Mouse (Mus musculus) retina, postnatal 7 days (tissue): ENCODE data around the gene Padi6.

Experiments
- DNase-seq: peaks from one replicate; pipeline ENCODE4 v3.0.0-alpha.2; 2012; ENCODE audit warnings: low read depth, low spot score

Padi6 gene

DNA sequence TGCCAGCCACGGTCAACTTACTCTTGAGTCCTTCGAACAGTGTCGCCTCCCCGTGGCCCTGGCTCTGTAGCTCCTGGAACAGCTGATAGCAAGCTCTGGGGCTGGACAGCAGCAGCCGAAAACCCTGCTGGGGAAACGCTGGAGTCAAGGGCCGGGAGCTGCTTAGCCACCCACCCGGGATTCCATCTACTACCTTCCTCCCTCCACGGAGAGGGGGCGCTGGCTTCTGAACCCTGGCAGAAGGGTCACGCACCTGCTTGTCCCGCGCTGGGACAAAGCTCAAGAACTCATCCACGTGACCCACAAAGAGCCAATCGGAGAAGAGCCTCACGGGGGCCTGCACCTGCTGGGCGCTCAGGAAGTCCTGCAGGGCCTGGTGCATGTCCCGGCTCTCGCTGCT lies 7.9 kb upstream of the Padi6 start:
- DNase-seq: no peak

DNA sequence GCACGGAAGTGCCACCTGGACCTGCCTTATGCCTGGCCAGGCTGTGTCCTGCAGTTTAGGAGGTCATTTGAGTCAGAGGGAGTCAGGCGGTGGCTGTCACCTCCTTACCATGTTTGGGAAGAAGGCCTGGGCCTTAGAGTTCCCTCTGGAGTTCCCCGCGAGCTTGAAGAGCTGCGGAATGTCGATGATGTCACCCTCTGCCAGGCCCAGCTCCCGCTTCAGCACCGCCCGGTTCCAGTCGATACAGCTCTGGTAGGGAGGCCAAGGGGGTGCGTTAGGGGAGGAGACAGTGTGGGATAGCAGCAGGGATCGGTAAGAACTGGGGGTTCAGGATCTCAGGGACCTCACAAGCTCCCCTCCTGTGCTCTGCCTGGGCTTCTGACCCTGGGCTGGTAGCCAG lies 5.5 kb upstream of the Padi6 start:
- DNase-seq: no peak

DNA sequence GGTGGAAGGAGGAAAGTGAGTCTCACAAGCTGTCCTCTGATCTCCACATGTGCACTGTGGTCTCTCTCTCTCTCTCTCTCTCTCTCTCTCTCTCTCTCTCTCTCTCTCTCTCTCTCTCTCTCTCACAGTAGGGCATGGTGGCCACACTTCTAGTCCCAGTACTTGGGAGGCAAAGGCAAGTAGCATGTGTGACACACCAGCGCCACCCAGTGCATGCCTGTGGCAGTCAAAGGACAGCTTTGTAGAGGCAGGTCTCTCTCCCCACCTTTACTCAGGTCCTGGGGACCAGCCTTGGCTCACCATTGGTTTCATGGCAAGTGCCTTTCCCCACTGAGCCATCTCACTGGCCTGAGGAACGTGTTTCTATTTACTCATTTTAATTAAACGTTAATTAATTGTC lies 2.2 kb upstream of the Padi6 start:
- DNase-seq: peak; percentile 61

DNA sequence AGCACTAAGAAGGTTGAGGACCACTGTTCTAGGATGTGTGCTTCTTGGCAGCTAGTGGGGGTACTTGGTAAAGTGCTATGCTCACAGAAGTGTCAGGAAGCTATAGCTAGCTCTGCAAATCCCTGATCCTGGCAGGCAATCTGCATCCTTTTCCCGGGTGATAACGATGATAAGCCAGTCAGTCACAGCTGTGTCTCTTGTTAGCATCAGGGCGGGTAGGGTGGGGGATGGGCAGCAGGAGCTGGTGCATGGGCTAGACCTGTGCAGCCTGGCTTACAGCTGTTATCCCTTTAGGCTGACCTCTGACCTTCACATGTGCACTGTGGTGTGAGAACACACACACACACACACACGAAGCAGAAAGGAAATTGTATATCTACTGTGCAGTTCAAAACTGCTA lies 643 bp upstream of the Padi6 start:
- peak; percentile 33 for DNase-seq

DNA sequence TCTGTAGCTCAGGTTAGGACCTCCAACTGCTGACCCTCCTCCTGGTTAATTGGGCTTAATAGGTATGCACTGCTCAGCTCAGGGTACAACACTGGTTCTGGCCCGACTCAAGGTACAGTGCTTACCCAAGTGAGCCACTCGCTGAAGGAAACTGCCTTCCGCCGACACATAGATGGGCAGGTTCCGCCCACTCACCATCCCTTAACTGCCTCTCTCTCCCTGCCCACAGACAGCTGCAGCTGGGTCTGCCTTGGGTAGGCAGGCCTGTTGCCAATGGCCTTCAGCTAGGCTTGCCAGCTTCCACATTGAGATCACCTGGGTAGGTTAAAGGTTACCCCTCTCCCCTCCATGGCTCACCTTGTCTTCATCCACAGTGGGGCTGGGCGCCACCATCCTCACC lies 1.0 kb downstream of the Padi6 start:
- DNase-seq: no peak

DNA sequence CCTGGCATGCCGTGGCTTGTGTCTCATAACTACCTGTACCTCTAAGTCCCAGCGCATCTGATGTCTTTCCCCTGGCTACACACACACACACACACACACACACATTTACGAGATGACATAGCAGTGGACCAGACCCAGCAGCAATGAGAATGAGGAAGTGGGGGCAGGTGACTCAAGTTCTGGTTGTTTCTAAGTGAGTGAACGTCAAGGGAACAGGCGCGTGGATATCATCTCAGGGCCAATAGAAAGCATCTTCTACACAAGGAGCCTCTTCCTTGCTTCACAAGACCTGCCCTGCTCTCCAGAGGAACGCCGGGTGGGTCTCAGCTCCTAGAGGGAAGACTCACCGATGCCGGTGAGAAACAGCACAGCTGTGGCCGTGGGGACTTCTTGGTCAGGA lies 1.8 kb downstream of the Padi6 start:
- DNase-seq: no peak

DNA sequence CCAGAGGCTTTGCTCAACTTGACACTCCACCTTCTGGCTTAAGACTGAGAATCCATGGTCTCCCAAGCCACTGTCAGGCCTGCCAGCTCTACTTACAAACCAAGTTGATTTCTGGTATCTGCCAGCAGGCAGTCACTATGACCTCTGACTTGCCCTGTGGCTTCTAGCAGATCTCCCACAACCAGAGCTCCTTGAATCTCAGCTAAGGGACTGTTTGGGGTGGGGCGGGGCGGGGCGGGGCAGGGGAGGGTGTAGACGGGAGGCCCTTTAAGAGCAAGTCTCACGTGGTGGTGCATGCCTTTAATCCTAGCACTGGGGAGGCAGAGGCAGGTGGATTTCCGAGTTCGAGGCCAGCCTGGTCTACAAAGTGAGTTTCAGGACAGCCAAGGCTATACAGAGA lies 9.6 kb downstream of the Padi6 start:
- no peak for DNase-seq

DNA sequence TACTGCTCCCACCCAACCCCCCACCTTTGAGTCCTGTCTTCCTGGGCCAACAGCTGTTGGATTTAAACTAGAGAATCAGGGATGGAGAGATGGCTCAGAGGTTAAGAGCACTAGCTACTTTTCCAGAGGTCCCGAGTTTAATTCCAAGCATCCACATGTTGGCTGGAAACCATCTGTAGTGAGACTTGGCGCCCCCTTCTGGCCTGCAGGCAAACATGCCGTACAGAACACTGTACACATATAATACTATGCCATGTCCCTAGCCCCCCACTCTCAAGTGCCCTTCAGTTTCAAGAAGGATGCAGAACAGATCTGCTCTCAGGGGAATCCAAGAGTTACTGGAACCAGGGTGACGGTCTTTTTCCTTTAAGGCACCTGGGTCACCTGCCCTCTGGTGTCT lies 10.8 kb downstream of the Padi6 start:
- no peak for DNase-seq

DNA sequence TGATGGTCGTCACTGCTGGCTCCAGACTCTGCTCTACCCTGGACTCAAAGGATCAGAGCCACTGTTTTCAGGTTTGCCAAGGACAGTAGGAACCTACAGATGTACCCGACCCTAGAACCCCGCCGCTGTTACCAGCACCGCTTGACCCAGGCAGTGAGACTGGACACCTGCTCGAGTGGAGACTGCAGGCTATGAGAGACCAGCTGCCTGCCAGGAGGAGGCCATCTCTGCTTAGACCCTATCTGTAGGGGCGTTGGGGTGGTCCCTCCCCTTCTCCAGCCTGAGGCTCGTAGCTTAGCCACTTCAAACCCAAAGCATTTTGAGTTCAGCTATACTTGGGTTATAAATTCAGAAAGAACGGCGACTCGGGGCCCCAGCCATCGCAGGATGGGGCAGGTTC lies 15.5 kb downstream of the Padi6 start:
- no peak for DNase-seq

DNA sequence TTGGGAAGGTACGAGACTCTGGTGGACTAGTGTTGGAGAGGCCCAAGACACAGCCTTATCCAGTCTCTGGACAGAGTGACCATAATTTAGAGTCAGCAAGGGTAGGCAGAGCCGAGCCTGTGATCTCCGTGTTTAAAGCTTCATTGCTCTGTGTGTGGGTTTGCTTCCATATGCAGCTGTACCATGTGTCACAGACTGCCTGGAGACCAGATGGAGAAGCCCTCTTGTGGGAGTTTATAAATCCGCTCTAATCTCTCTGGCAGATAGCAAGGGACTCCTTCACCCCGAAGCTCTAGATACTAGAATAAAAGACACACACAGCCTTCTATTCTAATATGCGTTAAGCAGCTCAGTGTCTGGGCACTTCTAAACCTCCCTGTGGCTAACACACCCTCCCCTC lies 17.7 kb downstream of the Padi6 start:
- no peak for DNase-seq

DNA sequence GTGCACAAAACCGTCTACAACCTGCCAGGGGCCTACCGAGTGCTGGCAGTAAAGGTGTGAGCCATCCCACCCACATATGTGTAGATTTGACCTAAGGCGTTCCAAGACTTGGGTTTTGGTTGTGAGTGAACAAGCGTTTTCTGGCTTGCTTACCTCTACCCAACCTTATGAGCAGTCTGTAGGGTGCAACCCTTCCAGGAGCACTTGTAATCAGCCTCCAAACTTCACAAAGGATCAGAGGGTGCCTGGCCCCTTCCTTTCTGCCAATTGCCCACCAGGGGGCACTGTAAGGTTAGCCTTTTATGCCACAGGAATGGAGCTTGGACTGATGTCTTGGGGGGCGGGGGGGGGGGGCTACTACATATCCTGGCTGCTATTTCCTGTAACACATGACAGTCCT lies 18.6 kb downstream of the Padi6 start:
- no peak for DNase-seq

DNA sequence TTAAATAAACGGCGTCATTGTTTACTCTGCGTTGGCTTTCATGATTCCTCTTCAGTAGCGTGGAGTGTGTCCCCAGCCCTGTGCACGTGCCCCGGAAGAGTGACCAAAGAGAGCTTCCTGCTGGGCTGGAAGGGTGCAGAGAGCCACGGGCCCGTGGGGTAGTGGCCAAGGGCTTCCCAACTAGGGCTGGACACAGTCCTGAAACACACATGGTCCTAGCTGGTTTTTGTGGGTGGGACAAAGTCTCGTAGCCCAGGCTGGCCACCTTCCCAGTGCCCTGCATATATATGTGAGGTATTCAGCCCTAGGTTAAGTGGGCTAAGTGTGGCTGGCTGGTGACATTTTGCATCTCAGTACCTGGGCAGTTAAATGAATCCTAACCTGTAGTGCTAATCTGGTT lies 19.3 kb downstream of the Padi6 start:
- DNase-seq: no peak

DNA sequence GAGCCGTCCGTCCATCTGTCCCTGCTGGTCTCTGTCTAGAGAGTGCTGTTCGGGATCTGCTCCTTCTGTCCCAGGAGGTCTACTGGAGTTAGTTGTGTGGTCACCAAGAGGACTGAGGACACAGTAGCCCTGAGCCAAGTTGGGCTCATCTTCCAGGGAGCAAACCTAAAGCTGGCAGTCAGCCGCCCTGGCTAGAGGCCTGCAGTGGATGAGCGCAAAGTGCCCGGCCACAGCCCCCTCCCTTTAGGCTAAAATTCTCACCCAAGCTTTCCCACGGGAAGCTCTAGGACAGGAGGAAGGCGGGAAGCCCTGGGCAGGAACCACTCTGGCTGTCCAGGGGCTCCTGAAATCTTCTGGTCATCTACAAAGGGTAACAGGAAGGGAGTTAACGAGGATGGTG lies 19.7 kb downstream of the Padi6 start:
- no peak for DNase-seq

DNA sequence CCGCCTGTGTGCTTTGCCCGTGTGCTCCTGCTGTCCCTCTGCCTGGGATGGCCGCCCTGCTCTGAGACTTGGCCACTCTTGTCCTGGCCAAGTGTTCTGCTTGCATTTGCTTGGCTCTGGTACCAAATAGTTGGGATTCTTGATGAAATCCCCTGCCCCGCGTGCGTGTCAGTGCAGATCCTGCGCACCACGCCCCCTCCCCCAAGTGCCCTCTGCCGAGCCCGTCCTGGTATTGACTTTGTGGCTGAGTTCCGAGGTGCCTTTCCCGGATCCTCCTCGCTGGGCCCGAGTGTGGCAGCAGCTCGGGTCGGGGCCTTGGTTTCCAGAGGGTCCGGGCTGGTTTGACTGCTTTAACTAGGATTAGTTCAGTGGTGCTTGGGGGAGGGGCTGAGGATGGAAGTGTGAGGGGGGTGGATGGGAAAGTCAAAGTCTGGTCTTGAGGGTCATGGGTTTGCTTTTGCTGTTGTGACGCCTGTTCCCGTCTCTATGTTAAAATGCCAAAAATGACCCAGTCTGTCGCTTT lies 20.4 kb downstream of the Padi6 start:
- DNase-seq: no peak

DNA sequence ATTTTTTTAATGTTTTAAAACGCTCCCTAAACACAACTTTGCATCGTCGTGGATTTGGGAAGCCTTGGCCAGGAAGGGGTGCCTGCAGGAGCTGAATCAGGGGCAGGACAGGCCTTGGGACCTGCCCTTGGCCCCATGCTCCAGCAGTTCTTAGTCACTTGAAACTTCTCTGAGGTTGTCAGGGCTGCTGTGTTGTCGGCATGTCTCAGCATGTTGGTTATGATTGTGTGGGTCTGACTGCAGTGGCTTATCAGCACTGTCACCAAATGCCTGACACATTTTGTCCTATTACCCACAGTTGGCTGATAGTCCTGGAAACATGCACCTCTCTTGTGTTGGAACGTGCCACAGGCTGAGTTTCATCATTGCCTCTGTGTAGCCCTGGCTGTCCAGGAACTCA lies 22.4 kb downstream of the Padi6 start:
- no peak for DNase-seq

DNA sequence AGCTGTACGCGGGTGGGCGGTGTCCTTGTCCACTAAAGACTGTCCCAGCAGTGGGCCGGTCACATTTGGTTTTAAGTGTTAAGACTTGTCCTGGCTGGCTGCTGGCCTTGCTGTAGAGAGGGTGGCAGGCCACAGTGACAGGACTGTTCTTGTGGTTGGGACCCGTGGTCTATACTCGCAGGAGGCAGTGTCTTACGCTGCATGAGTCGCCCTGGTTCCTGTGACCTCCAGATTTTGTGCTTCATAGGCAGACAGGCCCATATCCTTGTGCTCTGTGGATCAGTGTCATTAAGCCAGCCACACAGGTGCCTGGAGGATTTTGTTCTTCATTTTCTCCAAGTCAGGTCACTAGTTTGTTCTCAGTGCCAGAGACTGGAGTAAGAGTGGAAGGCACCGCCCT lies 24.0 kb downstream of the Padi6 start:
- DNase-seq: no peak

DNA sequence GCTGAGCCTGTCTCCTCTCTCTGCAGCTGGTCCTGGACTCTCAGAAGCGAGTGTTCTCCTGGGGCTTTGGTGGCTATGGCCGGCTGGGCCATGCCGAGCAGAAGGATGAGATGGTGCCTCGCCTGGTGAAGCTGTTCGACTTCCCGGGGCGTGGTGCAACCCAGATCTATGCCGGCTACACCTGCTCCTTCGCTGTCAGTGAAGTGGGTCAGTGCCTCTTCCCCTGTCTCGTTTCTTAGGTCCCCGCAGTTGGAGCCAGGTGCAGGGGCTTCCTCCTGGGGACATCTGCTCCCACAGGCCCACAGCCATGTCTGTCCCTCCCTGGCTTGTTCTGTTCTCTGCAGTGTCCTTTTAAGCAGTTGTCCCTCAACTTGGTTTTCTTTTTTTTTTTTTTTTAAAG lies 25.4 kb downstream of the Padi6 start:
- DNase-seq: no peak

DNA sequence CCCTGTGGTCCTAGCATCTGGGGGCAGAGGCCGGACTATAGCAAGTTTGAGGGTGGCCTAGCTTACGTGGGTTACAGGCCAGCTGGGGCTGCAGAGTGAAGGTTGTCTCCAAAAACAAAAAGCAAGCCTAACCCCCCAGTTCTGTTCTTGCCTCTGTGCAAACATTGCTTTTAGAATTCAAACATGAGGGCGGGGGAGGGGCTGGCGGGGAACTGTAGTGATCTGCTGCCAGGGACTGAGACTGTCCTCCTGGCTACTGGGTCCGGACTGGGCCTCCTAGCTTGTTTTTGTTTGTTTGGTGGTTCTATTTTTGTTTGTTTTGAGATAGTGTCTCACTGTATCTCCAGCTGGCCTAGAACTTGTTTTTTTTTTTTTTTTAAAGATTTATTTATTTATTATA lies 27.9 kb downstream of the Padi6 start:
- DNase-seq: no peak

DNA sequence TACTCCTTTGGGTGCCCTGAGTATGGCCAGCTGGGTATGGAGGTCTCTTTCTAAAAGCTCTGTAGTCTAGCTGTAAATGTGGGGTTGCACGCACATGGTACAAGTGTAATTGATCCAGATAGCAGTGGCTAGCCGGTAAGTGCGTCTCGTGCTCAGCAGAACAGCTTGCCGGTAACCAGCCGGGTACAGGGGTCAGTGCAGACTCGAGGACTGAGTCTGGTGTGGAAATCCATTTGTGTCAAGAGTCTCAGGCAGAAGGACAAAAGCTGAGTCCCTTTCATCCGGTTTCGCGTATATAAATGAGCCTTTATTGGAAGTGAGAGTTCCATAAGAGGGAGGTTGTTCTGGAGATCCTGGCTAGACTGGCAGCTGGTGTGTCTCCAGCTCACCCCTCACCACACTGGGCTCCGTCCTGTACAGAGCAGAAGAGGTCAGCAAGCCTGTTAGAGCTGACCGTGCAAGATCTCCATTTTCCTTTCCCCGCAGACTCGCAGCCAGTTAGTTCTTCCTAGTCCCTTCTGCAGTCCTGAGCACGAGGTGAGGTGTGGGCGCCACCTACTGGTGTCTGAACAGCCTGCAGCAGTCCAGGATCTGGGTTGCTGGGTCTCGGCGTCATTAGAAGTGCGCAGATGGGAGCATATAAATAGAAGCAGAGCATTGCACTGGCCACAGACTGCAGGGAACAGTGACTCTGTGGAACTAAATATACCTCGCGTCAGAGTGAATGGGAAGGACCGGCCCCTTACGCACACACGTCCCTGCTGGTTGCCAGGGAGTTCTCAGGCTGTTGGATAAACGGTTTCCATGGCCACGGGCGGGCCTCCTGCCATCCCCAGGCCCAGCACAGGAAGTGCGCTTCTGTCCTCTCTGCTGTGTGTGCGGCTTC lies 28.7 kb downstream of the Padi6 start:
- DNase-seq: peak; percentile 91

DNA sequence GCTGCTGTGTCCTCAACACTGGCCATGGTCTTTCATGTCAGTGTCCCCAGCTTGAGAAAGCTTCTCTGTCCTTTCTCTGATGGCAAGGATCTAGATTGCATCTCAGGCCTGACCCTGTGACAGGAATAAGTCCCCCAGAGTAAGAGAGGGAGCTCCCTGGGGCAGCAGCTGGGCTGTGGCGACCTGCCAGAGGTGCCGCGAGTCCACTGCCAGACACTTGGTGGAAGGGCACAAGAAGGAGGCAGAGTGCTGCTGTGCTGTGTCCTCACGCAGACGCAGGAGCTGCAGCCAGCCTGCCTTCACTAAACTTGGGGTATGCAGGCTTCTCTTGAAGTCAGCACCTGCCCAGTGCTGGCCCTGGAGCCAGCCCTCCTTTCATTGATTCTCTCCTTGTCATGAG lies 31.1 kb downstream of the Padi6 start:
- no peak for DNase-seq

DNA sequence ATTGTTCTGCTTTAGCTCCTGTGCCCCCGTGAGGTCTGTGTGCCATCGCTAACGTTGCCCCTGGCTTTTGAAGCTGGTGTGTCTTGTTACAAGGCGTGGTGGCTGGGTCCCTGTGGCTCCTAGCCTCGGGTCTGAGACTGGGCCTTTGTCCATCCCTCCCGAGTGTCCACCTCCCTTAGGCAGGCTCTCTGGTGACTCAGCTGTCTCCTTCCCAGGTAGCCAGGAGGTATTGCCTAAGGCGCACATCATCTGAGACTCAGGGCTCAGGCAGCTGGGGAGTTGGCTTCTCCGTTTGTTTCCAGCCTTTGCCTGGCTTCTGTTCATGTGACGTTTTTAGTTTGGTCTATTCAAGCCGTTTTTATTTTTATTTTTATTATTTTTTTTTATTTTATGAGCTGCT lies 31.7 kb downstream of the Padi6 start:
- no peak for DNase-seq

DNA sequence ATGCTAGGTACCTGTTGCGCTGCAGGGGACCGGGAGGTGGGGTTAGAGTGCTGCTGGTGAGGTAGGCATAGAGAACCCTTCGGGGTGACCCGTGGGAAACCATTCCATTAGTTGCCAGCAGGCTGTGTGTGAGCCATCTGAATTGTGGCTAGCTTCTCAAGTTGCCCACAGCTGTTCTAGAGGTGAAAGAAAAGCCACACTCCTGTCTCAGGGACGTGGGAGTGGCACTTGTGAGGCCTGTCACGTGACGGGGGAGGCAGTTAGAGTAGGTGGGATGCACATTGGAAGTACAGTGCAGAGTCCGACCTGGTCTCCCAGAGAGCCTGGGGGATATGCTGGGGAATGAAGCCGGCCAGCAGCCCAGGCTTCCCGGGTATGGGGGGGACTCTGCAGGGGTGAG lies 32.8 kb downstream of the Padi6 start:
- no peak for DNase-seq

DNA sequence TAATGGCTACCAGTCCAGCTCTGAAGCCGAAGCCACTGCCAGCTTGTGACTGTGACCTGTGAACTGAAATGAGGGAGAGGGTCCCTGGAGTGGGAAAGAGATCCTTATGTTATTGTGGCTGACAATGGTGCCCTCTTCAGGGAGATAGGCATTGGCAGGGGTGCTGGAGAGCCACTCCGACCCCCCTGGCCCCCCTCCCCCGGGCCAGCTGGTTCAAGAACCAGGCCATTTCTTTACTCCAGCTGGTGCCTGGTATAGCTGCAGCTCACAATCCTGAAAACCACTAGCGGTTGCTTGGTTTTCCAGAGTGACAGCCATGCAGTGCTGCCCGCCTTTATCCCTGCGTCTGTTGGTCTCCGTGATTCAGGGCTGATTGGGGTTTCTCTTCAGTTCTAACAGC lies 33.3 kb downstream of the Padi6 start:
- DNase-seq: no peak
